Comparison of ENCODE assay signal across 19 mouse cellular contexts in genomic region chr6:121310984-121311383, GRCm38 (mm10). TPM values are rescaled to one million over a fixed set of nuclear protein-coding genes. Genes with fewer than 3 reads are reported as not detected.
DNase-seq lines count a peak whose midpoint lies in the region; ATAC-seq and TF ChIP-seq lines count a peak whose summit lies in the region.
"Had no signal": no experiment of that assay in that cellular context is flagged by ENCODE, and none has a peak within 500 bp of the region (broad histone marks: within the 10 kb centered on the region; RNA-seq: fewer than 3 reads in every experiment).

No protein-coding gene starts in this region.

- H3K9ac ChIP-seq in intestine, postnatal 0 days (ENCODE audit: low read depth, low read length) = no peak overlapping the region
- H3K9ac ChIP-seq in kidney, embryonic 14.5 days (ENCODE audit: low read depth, low read length) = no peak overlapping the region
- H3K9ac ChIP-seq in liver, embryonic 16.5 days (ENCODE audit: low read depth, low read length) = no peak overlapping the region
- no peak overlapping the region for H3K9ac ChIP-seq in hindbrain, embryonic 13.5 days
- no peak overlapping the region for H3K9ac ChIP-seq in hindbrain, embryonic 11.5 days (ENCODE audit: low read depth, low read length)
- no peak overlapping the region for H3K9ac ChIP-seq in lung, postnatal 0 days (replicated peaks; ENCODE audit: low read depth)
- H3K9ac ChIP-seq: embryonic facial prominence, embryonic 13.5 days; neural tube, embryonic 13.5 days had no signal

- no peaks in the 10 kb centered on the region for H3K27me3 ChIP-seq in intestine, postnatal 0 days (replicated peaks; ENCODE audit: control insufficient read depth, insufficient read depth, low read length)
- no peaks in the 10 kb centered on the region for H3K27me3 ChIP-seq in kidney, embryonic 14.5 days (ENCODE audit: control insufficient read depth, insufficient read depth, low read length)
- H3K27me3 ChIP-seq in liver, embryonic 16.5 days (ENCODE audit: control insufficient read depth, insufficient read depth, low read depth, low read length) = no peaks in the 10 kb centered on the region
- H3K27me3 ChIP-seq in hindbrain, embryonic 13.5 days = no peaks in the 10 kb centered on the region
- H3K27me3 ChIP-seq in hindbrain, embryonic 11.5 days (ENCODE audit: control insufficient read depth, insufficient read depth, low read length) = no peaks in the 10 kb centered on the region
- no peaks in the 10 kb centered on the region for H3K27me3 ChIP-seq in lung, postnatal 0 days (replicated peaks; ENCODE audit: insufficient read depth, low read length)
- H3K27me3 ChIP-seq: embryonic facial prominence, embryonic 13.5 days; neural tube, embryonic 13.5 days had no signal

- no peak for TF ChIP-seq EP300 in lung, postnatal 0 days (IDR thresholded peaks at IDR 0.05)

- no peaks in the 10 kb centered on the region for H3K36me3 ChIP-seq in intestine, postnatal 0 days (ENCODE audit: control insufficient read depth, insufficient read depth)
- H3K36me3 ChIP-seq in kidney, embryonic 14.5 days (ENCODE audit: control insufficient read depth, insufficient read depth, low read length) = no peaks in the 10 kb centered on the region
- H3K36me3 ChIP-seq in liver, embryonic 16.5 days (ENCODE audit: control insufficient read depth, insufficient read depth) = no peaks in the 10 kb centered on the region
- no peaks in the 10 kb centered on the region for H3K36me3 ChIP-seq in hindbrain, embryonic 13.5 days
- H3K36me3 ChIP-seq in hindbrain, embryonic 11.5 days (ENCODE audit: control insufficient read depth, insufficient read depth, low read length) = no peaks in the 10 kb centered on the region
- no peaks in the 10 kb centered on the region for H3K36me3 ChIP-seq in lung, postnatal 0 days (ENCODE audit: insufficient read depth, low read length)
- H3K36me3 ChIP-seq: embryonic facial prominence, embryonic 13.5 days; midbrain, embryonic 10.5 days; neural tube, embryonic 13.5 days had no signal

- peak; percentile 36; the same call in 1 of the 2 replicates for ATAC-seq in intestine, postnatal 0 days
- no peak for ATAC-seq in kidney, embryonic 14.5 days (ENCODE audit: low FRiP score, low TSS enrichment)
- ATAC-seq in liver, embryonic 16.5 days (ENCODE audit: low read depth) = peak; percentile 87
- no peak for ATAC-seq in hindbrain, embryonic 13.5 days (ENCODE audit: low FRiP score)
- no peak for ATAC-seq in hindbrain, embryonic 11.5 days (ENCODE audit: low FRiP score)
- ATAC-seq in lung, postnatal 0 days = no peak
- ATAC-seq: hindbrain, embryonic 16.5 days had no signal

- H3K9me3 ChIP-seq in intestine, postnatal 0 days (ENCODE audit: control insufficient read depth) = no peaks in the 10 kb centered on the region
- H3K9me3 ChIP-seq in kidney, embryonic 14.5 days (ENCODE audit: control insufficient read depth, low read length) = no peaks in the 10 kb centered on the region
- no peaks in the 10 kb centered on the region for H3K9me3 ChIP-seq in liver, embryonic 16.5 days (replicated peaks; ENCODE audit: control insufficient read depth, low read length)
- no peaks in the 10 kb centered on the region for H3K9me3 ChIP-seq in hindbrain, embryonic 13.5 days
- H3K9me3 ChIP-seq in hindbrain, embryonic 11.5 days (ENCODE audit: control insufficient read depth, low read length) = no peaks in the 10 kb centered on the region
- no peaks in the 10 kb centered on the region for H3K9me3 ChIP-seq in lung, postnatal 0 days (ENCODE audit: low read length)
- H3K9me3 ChIP-seq: embryonic facial prominence, embryonic 13.5 days; midbrain, embryonic 10.5 days; neural tube, embryonic 13.5 days had no signal

- WGBS in intestine, postnatal 0 days = 49% methylated on average over 6 of the region's 6 CpGs
- 67% methylated on average over 6 of the region's 6 CpGs for WGBS in kidney, embryonic 14.5 days
- WGBS in liver, embryonic 16.5 days (ENCODE audit: insufficient replicate concordance) = 54% methylated on average over 6 of the region's 6 CpGs
- WGBS in hindbrain, embryonic 13.5 days = 92% methylated on average over 6 of the region's 6 CpGs
- 89% methylated on average over 6 of the region's 6 CpGs for WGBS in hindbrain, embryonic 11.5 days
- WGBS in lung, postnatal 0 days = 61% methylated on average over 6 of the region's 6 CpGs

- no peak for TF ChIP-seq CTCF in intestine, postnatal 0 days (IDR thresholded peaks at IDR 0.05; ENCODE audit: low read depth)
- no peak for TF ChIP-seq CTCF in lung, postnatal 0 days (IDR thresholded peaks at IDR 0.05)

- H3K4me1 ChIP-seq in intestine, postnatal 0 days (replicated peaks; ENCODE audit: control insufficient read depth, insufficient read depth, low read length) = no peaks in the 10 kb centered on the region
- no peaks in the 10 kb centered on the region for H3K4me1 ChIP-seq in kidney, embryonic 14.5 days (ENCODE audit: control insufficient read depth, insufficient read depth, low read length)
- H3K4me1 ChIP-seq in liver, embryonic 16.5 days (ENCODE audit: control insufficient read depth, low read depth, low read length) = no peaks in the 10 kb centered on the region; the same call in 1 of the 2 replicates
- no peaks in the 10 kb centered on the region for H3K4me1 ChIP-seq in hindbrain, embryonic 13.5 days (replicated peaks)
- H3K4me1 ChIP-seq in hindbrain, embryonic 11.5 days (replicated peaks; ENCODE audit: control insufficient read depth, insufficient read depth, low read length) = no peaks in the 10 kb centered on the region
- no peaks in the 10 kb centered on the region for H3K4me1 ChIP-seq in lung, postnatal 0 days (ENCODE audit: insufficient read depth, low read depth, low read length)
- H3K4me1 ChIP-seq: embryonic facial prominence, embryonic 13.5 days; midbrain, embryonic 10.5 days; neural tube, embryonic 13.5 days had no signal

- peak; percentile 41 to 62 for DNase-seq in kidney, postnatal 4 days
- no peak for DNase-seq in hindbrain, embryonic 11.5 days (ENCODE audit: low spot score)
- DNase-seq in lung, postnatal 0 days (ENCODE audit: low spot score) = no peak
- DNase-seq: adrenal gland, postnatal 25 days; B cell, adult 2 months; cerebellum, adult 2 months; gastrocnemius, adult 2 months; heart, postnatal 10 days; lung, adult 2 months; lung, postnatal 4 days; thymus, postnatal 25 days had no signal

- H3K4me3 ChIP-seq in intestine, postnatal 0 days (ENCODE audit: low read depth, low read length) = no peak overlapping the region
- H3K4me3 ChIP-seq in kidney, embryonic 14.5 days (ENCODE audit: low read length) = no peak overlapping the region
- no peak overlapping the region for H3K4me3 ChIP-seq in liver, embryonic 16.5 days (ENCODE audit: low read depth, low read length)
- H3K4me3 ChIP-seq in hindbrain, embryonic 13.5 days = no peak overlapping the region
- H3K4me3 ChIP-seq in hindbrain, embryonic 11.5 days (ENCODE audit: low read depth, low read length) = no peak overlapping the region
- H3K4me3 ChIP-seq in lung, postnatal 0 days (ENCODE audit: low read depth, low read length) = no peak overlapping the region
- H3K4me3 ChIP-seq: embryonic facial prominence, embryonic 13.5 days; gastrocnemius, adult 2 months; midbrain, embryonic 10.5 days; neural tube, embryonic 13.5 days had no signal

- no peak overlapping the region for H3K27ac ChIP-seq in intestine, postnatal 0 days (ENCODE audit: low read depth, low read length)
- H3K27ac ChIP-seq in kidney, embryonic 14.5 days (ENCODE audit: low read depth, low read length) = peak overlapping the region; percentile 17; the same call in 1 of the 2 replicates
- H3K27ac ChIP-seq in liver, embryonic 16.5 days (ENCODE audit: low read length) = peak overlapping the region; percentile 74
- no peak overlapping the region for H3K27ac ChIP-seq in hindbrain, embryonic 13.5 days
- H3K27ac ChIP-seq in hindbrain, embryonic 11.5 days (ENCODE audit: low read depth, low read length) = no peak overlapping the region
- H3K27ac ChIP-seq in lung, postnatal 0 days (ENCODE audit: low read length) = no peak overlapping the region
- H3K27ac ChIP-seq: embryonic facial prominence, embryonic 13.5 days; gastrocnemius, adult 2 months; midbrain, embryonic 10.5 days; neural tube, embryonic 13.5 days had no signal

- H3K4me2 ChIP-seq in intestine, postnatal 0 days (replicated peaks; ENCODE audit: low read depth) = no peak overlapping the region
- H3K4me2 ChIP-seq in kidney, embryonic 14.5 days (replicated peaks; ENCODE audit: low read depth, low read length) = no peak overlapping the region
- H3K4me2 ChIP-seq in liver, embryonic 16.5 days (ENCODE audit: low read depth, low read length) = no peak overlapping the region
- no peak overlapping the region for H3K4me2 ChIP-seq in hindbrain, embryonic 13.5 days
- H3K4me2 ChIP-seq in hindbrain, embryonic 11.5 days (replicated peaks; ENCODE audit: low read depth, low read length) = no peak overlapping the region
- H3K4me2 ChIP-seq in lung, postnatal 0 days (replicated peaks; ENCODE audit: low read depth, low read length) = no peak overlapping the region
- H3K4me2 ChIP-seq: embryonic facial prominence, embryonic 13.5 days; neural tube, embryonic 13.5 days had no signal

RNA-seq across cellular contexts. Expression of gene Slc6a13, which starts 11.0 kb away (rescaled TPM):
- polyA plus RNA-seq in intestine, postnatal 0 days (2015; fragmentation: Nextera tagmentation; extraction: Ambion mirVana) = 0.21 and 0.40 TPM in 2 replicates
- polyA plus RNA-seq in kidney, embryonic 14.5 days (2014; fragmentation: Nextera tagmentation; extraction: Ambion mirVana) = 9.8 and 13.4 TPM in 2 replicates
- 40.1 and 43.3 TPM in 2 replicates for polyA plus RNA-seq in liver, embryonic 16.5 days (2015; fragmentation: Nextera tagmentation; extraction: Ambion mirVana)
- polyA plus RNA-seq in hindbrain, embryonic 13.5 days (2015; fragmentation: Nextera tagmentation; extraction: Ambion mirVana) = 35.8 and 36.9 TPM in 2 replicates
- 2.2 and 2.9 TPM in 2 replicates for polyA plus RNA-seq in hindbrain, embryonic 11.5 days (2014; fragmentation: Nextera tagmentation; extraction: Ambion mirVana)
- 0.26 and 0.42 TPM in 2 replicates for polyA plus RNA-seq in lung, postnatal 0 days (2015; fragmentation: Nextera tagmentation; extraction: Ambion mirVana)

RNA-seq across cellular contexts. Expression of gene Slc6a12, which starts 31.9 kb away (rescaled TPM):
- 0.16 and 0.20 TPM in 2 replicates for polyA plus RNA-seq in intestine, postnatal 0 days (2015; fragmentation: Nextera tagmentation; extraction: Ambion mirVana)
- 0.21 and 0.35 TPM in 2 replicates for polyA plus RNA-seq in kidney, embryonic 14.5 days (2014; fragmentation: Nextera tagmentation; extraction: Ambion mirVana)
- 3.4 and 4.0 TPM in 2 replicates for polyA plus RNA-seq in liver, embryonic 16.5 days (2015; fragmentation: Nextera tagmentation; extraction: Ambion mirVana)
- 0.27 and 0.44 TPM in 2 replicates for polyA plus RNA-seq in hindbrain, embryonic 13.5 days (2015; fragmentation: Nextera tagmentation; extraction: Ambion mirVana)
- 0.29 TPM in 1 of 2 replicates, not detected in the other for polyA plus RNA-seq in hindbrain, embryonic 11.5 days (2014; fragmentation: Nextera tagmentation; extraction: Ambion mirVana)
- not detected in 2 replicates for polyA plus RNA-seq in lung, postnatal 0 days (2015; fragmentation: Nextera tagmentation; extraction: Ambion mirVana)
- polyA plus RNA-seq: embryonic facial prominence, embryonic 13.5 days; midbrain, embryonic 10.5 days had no signal

Comparison
In these comparisons a context has a peak if more than half of its experiments do, and no peak if none do; other contexts are left out.
1. ATAC-seq: peak in intestine, postnatal 0 days (single experiment) and liver, embryonic 16.5 days (single experiment); none in kidney, embryonic 14.5 days (single experiment), hindbrain, embryonic 13.5 days (single experiment), hindbrain, embryonic 11.5 days (single experiment) and lung, postnatal 0 days (single experiment).
2. H3K27ac ChIP-seq: peak in kidney, embryonic 14.5 days (single experiment) and liver, embryonic 16.5 days (single experiment); none in intestine, postnatal 0 days (single experiment), hindbrain, embryonic 13.5 days (single experiment), hindbrain, embryonic 11.5 days (single experiment) and lung, postnatal 0 days (single experiment).
3. DNase-seq: peak in kidney, postnatal 4 days (2 of 2); none in hindbrain, embryonic 11.5 days (single experiment) and lung, postnatal 0 days (single experiment).